Mouse (Mus musculus): ENCODE data around the gene Nbeal1.

- TF ChIP-seq POLR2A (IDR thresholded peaks at IDR 0.05; ENCODE audit: insufficient read length, low read depth), result peak; percentile 80
- no peak for TF ChIP-seq TCF12 (IDR thresholded peaks at IDR 0.05; ENCODE audit: insufficient read depth, poor library complexity, severe bottlenecking)
- no peak for TF ChIP-seq USF1 (IDR thresholded peaks at IDR 0.05; ENCODE audit: low read depth)
- no peak for TF ChIP-seq E2F4 (IDR thresholded peaks at IDR 0.05; ENCODE audit: insufficient read depth)
- no peak for TF ChIP-seq REST (IDR thresholded peaks at IDR 0.05; ENCODE audit: insufficient read depth, insufficient read length)
- TF ChIP-seq MAX (IDR thresholded peaks at IDR 0.05; ENCODE audit: low read depth), result no peak
- no peak for TF ChIP-seq MYOD1 (IDR thresholded peaks at IDR 0.05; ENCODE audit: control insufficient read depth in 1 of 3, insufficient read length in 2 of 3, low read depth in 2 of 3)
- peak; percentile 96 for TF ChIP-seq POLR2AphosphoS2 (IDR thresholded peaks at IDR 0.05; ENCODE audit: insufficient read length, low read depth)
- peak in 1 of 3 experiments; percentile 57 for TF ChIP-seq MYOG (IDR thresholded peaks at IDR 0.05; ENCODE audit: control insufficient read depth in 1 of 3, insufficient read depth in 1 of 3, insufficient read length in 2 of 3, low read depth in 2 of 3)
These were observed at the start of gene Nbeal1 for GRCm38 (mm10) chr1:60179932-60180783.

Measured in myocyte (in vitro differentiated cells).